Mouse (Mus musculus): Measurements from ENCODE around the gene Tbc1d22a.

Tbc1d22a gene

GRCm38 (mm10) chr15:86439015-86439796, 224.9 kb downstream of the Tbc1d22a start:
- DNase-seq (ENCODE audit: extremely low spot score, low spot score): no peak

- DNase-seq (ENCODE audit: extremely low spot score, low spot score): no peak
Observed at GRCm38 (mm10) chr15:86444271-86444670, 230.0 kb downstream of the Tbc1d22a start.

DNA sequence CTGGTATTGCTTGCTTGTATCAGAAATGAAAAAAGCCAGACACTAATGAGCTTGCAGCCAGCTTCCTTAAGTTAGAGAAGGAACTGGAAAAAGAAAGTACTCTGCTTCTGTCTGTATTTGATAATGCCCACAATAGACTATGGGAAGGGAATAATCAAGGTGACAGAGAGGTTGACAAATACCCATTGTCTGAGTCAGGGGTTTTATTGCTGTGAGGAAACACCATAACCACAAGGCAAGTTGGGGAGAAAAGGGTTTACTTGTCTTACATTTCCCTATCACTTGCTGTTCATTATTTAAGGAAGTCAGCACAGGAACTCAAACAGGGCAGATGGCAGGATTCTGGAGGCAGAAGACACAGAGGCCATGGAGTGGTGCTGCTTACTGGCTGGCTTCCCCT, 231.8 kb downstream of the Tbc1d22a start:
- no peak for DNase-seq (ENCODE audit: extremely low spot score, low spot score)

GRCm38 (mm10) chr15:86447251-86447650, 233.0 kb downstream of the Tbc1d22a start:
- DNase-seq (ENCODE audit: extremely low spot score, low spot score): no peak

- no peak for DNase-seq (ENCODE audit: extremely low spot score, low spot score)
Observed at GRCm38 (mm10) chr15:86449236-86449635, 235.0 kb downstream of the Tbc1d22a start.

- no peak for DNase-seq (ENCODE audit: extremely low spot score, low spot score)
Observed at GRCm38 (mm10) chr15:86449794-86450193, 235.5 kb downstream of the Tbc1d22a start.

- no peak for DNase-seq (ENCODE audit: extremely low spot score, low spot score)
Observed at GRCm38 (mm10) chr15:86459413-86459812, 245.2 kb downstream of the Tbc1d22a start.

GRCm38 (mm10) chr15:86462636-86463035, 248.4 kb downstream of the Tbc1d22a start:
- no peak for DNase-seq (ENCODE audit: extremely low spot score, low spot score)

GRCm38 (mm10) chr15:86468082-86468481, 253.8 kb downstream of the Tbc1d22a start:
- no peak for DNase-seq (ENCODE audit: extremely low spot score, low spot score)

DNA sequence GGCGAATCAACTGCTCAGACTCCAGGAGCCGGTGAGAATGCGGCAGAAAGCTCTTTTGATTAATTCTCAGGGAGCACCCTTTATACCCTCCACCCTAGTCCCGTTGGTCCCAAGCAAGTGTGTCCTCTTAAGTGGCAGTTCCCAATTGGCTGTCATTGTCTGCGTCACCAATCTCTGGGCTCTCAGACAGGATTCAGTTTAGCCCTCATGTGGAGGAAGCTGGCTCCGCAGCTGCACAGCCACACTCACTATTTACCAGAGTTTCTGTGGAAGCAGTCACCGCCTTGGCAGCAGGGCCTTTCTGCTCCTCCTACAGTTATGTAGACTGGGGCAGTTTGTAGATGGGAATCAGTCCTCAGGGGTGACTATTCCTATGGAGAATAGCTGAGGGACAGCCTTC, 256.9 kb downstream of the Tbc1d22a start:
- no peak for DNase-seq (ENCODE audit: extremely low spot score, low spot score)

GRCm38 (mm10) chr15:86473473-86473872, 259.2 kb downstream of the Tbc1d22a start:
- peak; percentile 70 for DNase-seq (ENCODE audit: extremely low spot score, low spot score)

DNA sequence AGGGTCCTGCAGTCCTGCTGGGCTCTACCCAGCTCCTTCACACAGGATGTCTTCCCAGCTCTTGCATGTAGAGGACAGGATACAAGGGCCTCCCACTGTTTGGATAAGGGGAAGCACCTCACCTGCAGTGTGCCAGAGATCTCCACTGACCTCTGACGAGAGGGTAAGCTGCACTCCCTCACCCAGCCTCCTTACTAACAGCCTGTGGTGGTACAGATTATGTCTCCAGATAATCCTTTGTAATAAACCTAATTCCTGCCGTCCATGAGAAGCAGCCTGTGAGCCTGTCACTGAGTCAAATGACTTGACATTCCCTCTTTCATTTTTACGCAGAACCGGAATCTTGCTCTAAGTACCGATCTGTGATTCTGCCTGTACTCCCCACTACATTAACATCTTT, 260.7 kb downstream of the Tbc1d22a start:
- no peak for DNase-seq (ENCODE audit: extremely low spot score, low spot score)

DNA sequence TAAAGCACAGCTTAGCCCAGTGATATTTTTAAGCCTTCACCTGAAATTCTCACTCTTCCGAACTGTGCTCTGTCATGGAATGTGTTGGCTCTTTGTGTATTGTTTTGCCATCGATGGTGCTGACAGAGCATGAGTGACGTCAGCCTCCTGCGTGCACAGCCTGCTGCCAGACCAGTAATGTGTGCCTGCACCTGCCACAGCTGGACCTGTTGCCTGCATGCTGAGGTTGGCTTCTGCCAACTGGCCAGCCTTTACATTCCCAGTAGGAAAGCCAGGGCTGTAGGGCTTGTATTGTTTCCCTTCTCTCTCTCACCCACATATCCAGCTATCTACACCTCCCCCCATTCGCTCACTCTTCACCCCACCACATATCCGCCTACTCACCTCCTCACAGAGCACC, 262.2 kb downstream of the Tbc1d22a start:
- no peak for DNase-seq (ENCODE audit: extremely low spot score, low spot score)

DNA sequence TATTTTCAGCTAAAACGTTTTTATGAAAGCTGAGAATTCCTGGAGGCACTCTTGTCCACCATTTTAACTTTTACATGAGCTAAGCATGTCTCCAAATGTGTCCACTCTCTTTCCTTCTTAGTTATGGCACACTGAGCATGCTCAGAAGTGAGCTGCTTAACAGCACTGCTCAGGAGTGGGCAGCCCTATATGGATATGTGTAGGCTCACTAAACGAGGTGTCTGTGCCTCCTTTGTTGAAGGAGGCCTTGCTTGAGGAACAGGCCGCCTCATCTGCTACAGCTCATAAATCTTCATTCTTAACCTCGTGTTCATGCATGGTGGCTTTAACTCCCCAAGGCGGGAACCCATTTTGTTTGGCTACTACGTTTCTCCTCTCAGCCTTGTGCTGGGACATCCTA, 262.8 kb downstream of the Tbc1d22a start:
- no peak for DNase-seq (ENCODE audit: extremely low spot score, low spot score)

DNA sequence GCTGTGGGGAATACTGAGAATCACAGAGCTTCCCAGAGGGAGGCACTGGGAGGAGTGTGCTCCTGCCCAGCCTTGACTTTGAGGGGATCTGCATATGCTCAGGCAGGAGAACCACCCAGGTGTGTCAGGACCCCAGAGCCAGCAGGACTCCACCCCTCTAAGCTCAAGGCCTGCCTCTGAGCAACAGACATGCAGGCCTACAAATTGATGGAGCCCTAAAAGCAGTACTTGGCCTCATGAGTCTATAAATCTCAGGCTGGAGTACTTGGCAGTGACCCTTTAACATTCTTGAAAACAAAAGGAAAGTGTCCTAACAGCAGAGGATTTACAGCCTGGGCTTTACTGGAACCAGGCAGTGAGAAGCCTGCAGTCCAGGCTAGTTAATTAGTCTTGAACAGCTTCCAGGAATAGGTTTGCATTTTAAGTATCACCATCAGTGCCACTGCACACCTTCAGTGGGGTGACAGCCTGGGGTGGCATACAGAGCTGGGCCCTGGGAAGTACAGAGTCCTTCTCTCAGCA, 263.3 kb downstream of the Tbc1d22a start:
- DNase-seq (ENCODE audit: extremely low spot score, low spot score): peak; percentile 35

- peak; percentile 44 for DNase-seq (ENCODE audit: extremely low spot score, low spot score)
Observed at GRCm38 (mm10) chr15:86478685-86479502, 264.6 kb downstream of the Tbc1d22a start.

- no peak for DNase-seq (ENCODE audit: extremely low spot score, low spot score)
Observed at GRCm38 (mm10) chr15:86482362-86482761, 268.1 kb downstream of the Tbc1d22a start.

DNA sequence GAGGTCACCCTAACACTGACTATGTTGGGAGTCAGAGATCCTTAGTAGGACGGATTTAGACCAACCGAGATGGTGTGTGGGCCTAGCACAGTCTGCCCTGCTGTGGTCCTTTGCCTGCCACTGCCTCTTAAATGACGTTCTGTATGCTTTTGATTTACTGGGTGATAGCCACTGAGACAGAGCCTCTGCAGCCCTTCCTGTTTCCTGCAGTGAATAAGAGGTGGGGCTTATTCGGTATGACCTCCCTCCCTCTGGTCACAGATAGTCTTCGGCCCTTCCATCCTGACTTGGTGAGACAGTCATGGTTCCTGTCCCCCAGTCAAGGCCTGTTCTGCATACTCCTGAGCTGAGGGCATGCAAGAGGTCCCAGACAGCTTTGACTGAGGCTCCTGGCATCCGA, 271.6 kb downstream of the Tbc1d22a start:
- no peak for DNase-seq (ENCODE audit: extremely low spot score, low spot score)

DNA sequence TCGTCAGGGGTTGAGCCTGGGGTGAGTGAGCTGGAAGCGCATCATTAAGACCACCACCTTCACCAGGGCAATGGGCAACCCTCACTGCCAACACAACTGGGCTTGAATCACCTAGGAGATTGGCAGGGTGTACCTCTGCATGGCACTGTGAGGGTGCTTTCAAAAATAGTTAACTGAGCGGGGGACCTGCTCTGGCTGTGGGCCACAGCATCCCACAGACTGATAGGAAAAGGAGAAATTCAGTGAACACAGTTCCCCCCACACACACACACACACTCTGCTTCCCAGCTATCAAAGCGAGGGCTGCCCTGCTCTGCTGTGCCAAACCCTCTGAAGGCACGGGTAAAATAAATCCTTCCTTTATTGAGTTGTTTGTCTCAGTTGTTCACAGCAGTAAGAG, 273.1 kb downstream of the Tbc1d22a start:
- DNase-seq (ENCODE audit: extremely low spot score, low spot score): no peak

DNA sequence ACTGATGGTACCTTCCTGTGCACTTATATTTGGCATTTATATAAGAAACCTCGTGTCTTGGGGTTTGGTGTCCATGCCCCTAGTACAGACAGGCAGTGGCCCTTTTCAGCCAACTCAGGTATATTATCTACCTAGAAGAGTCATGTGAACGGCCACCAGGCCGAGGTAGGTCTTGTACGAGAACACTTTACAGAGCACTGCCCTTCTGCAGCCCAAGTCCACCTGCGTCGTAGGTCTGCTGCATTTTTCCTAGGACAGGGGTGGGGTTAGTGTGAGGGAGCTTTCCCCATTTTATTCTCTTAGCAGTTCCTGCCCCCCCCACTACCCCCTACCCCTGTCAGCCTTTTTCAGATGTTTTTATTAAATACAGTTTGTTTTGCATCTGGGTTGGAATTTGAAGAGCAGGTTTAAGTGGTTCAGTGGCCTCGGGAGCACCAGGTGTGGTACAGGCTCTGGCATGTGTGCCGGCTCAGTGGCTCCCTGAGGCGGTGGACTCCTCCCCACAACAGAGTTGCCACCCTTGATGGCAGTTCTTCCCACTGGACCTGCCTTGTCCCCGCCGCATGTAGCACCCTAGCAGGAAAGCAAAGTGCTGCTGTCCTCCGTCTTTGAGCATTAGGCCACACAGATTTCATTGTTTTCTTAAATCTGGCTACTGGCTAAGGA, 277.3 kb downstream of the Tbc1d22a start:
- no peak for DNase-seq (ENCODE audit: extremely low spot score, low spot score)

GRCm38 (mm10) chr15:86492636-86493035, 278.4 kb downstream of the Tbc1d22a start:
- no peak for DNase-seq (ENCODE audit: extremely low spot score, low spot score)

DNA sequence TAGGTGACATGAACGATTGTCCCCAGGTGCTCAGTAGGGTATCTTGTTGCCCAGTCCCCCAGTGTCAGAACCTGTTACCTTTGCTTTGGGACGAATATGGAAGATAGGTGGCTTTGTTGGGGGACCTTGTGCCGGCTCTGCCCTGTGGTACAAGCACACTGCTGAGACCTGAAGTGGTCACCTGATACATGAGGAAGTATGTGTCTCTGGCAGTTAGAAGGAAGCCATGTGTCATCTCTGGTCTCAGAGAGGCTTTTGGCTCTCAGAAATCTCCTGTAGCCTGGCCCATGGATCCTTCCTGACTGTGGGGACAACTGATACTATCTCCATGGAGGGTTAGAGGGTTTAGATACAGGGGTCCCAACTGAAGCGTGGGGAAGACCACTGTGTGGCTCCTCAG, 281.9 kb downstream of the Tbc1d22a start:
- DNase-seq (ENCODE audit: extremely low spot score, low spot score): no peak
